Mouse (Mus musculus) heart, embryonic 16.5 days (tissue): ENCODE data around the gene Krr1. TPM values are rescaled to one million over a fixed set of nuclear protein-coding genes. Genes with fewer than 3 reads are reported as not detected.

ENCODE experiments used
- ATAC-seq: fragments of 200-750 bp; cut with Nextera tagmentation; replicated peaks from 2 replicates; pipeline ENCODE4 v1.8.0; 2017; ENCODE audit warnings: moderate number of reproducible peaks; ENCODE audit not compliant: insufficient read depth, low FRiP score; ENCODE audit errors: extremely low read depth
- H3K27ac ChIP-seq: fragments of 300-500 bp; sonication (generic); 2 replicates; pipeline ENCODE4 v1.5.1; 2014; ENCODE audit warnings: mild to moderate bottlenecking, low read length, control low read depth, moderate library complexity
- H3K27me3 ChIP-seq: fragments of 300-500 bp; sonication (generic); 2 replicates; pipeline ENCODE4 v1.6.1; 2014; ENCODE audit warnings: low read length, mixed read lengths; ENCODE audit not compliant: control insufficient read depth, insufficient read depth
- H3K36me3 ChIP-seq: fragments of 300-500 bp; sonication (generic); 2 replicates; pipeline ENCODE4 v1.6.1; 2014; ENCODE audit not compliant: control insufficient read depth, insufficient read depth
- H3K4me1 ChIP-seq: fragments of 300-500 bp; sonication (generic); 2 replicates; pipeline ENCODE4 v1.6.1; 2014; ENCODE audit warnings: low read length, mixed read lengths; ENCODE audit not compliant: control insufficient read depth, insufficient read depth
- H3K4me2 ChIP-seq: fragments of 300-500 bp; sonication (generic); 2 replicates; pipeline ENCODE4 v1.6.1; 2014; ENCODE audit warnings: low read depth, mild to moderate bottlenecking, control low read depth, low read length
- H3K4me3 ChIP-seq: fragments of 300-500 bp; sonication (generic); 2 replicates; pipeline ENCODE4 v1.5.1; 2014; ENCODE audit warnings: mild to moderate bottlenecking, control low read depth, low read length
- H3K9ac ChIP-seq: fragments of 300-500 bp; sonication (generic); 2 replicates; pipeline ENCODE4 v1.6.1; 2014; ENCODE audit warnings: low read length, control low read depth
- H3K9me3 ChIP-seq: fragments of 300-500 bp; sonication (generic); replicated peaks from 2 replicates; pipeline ENCODE4 v1.6.1; 2016; ENCODE audit warnings: low read length; ENCODE audit not compliant: control insufficient read depth
- WGBS: fragments of 180-500 bp; shearing (Covaris S2); extraction: QIAGEN DNeasy Blood & Tissue Kit; methylation state at CpG from one replicate; pipeline ENCODE4 v1.1.7; 2014; 5-methylcytosine and 5-hydroxymethylcytosine counted together
- polyA plus RNA-seq: library from polyadenylated mRNA; unstranded; fragments of >200 nt; fragmentation: Nextera tagmentation; extraction: Ambion mirVana; gene quantifications from 2 replicates; pipeline ENCODE4 v1.2.1, GENCODE M21; 2015

The Krr1 gene
- polyA plus RNA-seq = 24.5 and 29.7 TPM in 2 replicates

DNA sequence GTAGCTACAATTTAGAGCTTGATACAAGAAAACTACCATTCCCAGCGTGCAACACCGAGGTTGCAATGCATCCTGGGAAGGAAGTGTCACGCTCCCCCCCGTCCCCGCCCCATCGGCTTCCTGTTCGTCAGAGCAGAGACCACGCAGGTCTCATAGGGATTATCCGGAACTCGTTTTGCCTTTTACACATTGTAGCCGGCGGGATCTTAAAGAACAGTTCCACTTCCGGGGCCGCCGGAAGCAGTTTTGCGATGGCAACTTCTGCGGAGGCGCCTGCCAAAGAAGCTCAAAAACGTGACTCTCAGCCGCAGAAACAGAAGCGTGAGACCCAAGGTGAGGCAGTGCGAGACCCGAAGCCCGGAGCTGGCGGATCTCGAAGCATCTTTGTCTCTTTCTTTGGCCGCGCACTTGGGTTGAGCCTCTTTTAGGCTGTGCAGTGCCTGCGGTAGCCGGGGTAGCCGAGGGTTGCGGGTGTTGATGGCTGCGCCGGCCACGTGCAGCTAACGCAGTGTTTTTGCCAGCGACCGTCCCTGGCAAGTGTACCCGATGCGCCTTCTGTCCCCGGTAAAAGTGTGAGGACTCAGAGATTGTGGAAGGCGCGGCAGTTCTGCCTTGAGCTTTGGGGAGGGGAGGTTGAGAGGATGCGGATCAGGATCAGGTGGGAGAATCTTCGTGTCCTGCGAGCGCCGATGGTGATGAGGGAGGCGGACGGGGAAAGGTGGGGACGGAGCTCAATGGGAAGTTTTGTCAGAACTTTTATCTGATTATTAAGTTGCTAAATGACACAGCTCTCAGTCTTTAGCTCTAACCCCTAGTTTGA lies at the start of gene Krr1:
TSS of gene Krr1 (plus strand) at position 123 of the 820 bp plus-strand sequence.
- under 1% methylated on average over 51 of the region's 51 CpGs for WGBS
- Histone ChIP-seq H3K9me3 (no peaks in the 10 kb centered on the region), H3K9ac (peak within 1 kb of the TSS; percentile 93), H3K4me2 (peak within 1 kb of the TSS; percentile 99), H3K27me3 (no peaks in the 10 kb centered on the region), H3K36me3 (no peaks in the 10 kb centered on the region), H3K4me3 (peak within 1 kb of the TSS; percentile 99), H3K4me1 (peaks cover 9% of the 10 kb centered on the region), H3K27ac (peak within 1 kb of the TSS; percentile 80)
- ATAC-seq = peak; percentile 98

DNA sequence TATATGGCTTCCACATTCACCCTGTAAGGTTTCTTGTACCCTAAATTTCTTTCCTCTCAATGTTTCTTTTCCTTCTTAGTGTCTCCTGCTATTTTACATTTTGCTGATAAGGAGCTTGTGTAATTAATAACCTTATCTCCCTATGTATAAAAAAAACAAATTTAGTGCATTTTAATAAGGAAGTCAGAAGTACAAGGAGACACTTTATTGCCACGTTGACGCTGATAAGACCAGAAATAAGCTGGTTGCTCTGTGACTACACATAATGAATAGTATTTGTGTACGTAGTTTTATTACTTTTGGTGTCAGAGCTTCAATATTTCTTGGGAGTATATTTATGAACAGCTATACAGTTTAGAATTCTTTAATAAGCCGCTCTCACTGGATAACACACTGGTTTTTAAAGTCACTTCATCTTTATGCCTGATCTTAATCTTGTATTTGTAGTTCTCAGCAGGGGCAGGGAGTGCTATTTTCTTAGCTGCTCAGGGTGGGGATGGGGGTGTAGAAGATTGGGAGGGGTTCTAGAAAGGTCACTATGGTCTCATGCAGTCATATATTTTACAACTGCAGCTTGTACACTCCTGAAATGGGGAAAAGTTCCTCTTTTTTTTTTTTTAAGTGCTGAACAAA lies 48.8 kb upstream of the Krr1 start:
- H3K36me3 ChIP-seq = no peaks in the 10 kb centered on the region
- no peak overlapping the region for H3K27ac ChIP-seq
- H3K4me2 ChIP-seq = no peak overlapping the region
- no peaks in the 10 kb centered on the region for H3K9me3 ChIP-seq
- peaks cover 2% of the 10 kb centered on the region for H3K4me1 ChIP-seq
- 65% methylated on average over 4 of the region's 4 CpGs for WGBS
- no peaks in the 10 kb centered on the region for H3K27me3 ChIP-seq
- H3K4me3 ChIP-seq = no peak overlapping the region
- ATAC-seq = no peak
- H3K9ac ChIP-seq = no peak overlapping the region

DNA sequence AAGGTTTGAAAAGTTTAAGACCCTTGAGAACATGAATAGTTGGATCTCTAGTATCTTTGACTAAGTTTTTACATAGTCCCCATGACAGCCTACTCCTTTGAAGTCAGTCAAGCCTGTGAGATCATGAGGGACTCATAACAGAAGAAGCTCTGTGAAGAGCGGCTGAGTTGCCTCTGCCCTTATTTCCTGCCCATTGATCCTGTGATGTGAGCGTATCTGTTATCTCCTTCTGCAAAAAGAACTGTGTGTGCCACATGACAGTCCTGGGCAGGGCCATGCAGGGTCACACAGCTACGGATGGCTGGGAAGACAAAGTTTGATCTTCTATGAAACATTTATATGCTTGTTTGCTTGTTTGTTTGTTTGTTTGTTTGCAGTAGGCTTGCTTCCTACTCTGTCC lies 48.3 kb upstream of the Krr1 start:
- no peak overlapping the region for H3K9ac ChIP-seq
- H3K4me2 ChIP-seq = no peak overlapping the region
- H3K9me3 ChIP-seq = no peaks in the 10 kb centered on the region
- H3K4me1 ChIP-seq = peaks cover 7% of the 10 kb centered on the region
- H3K27ac ChIP-seq = no peak overlapping the region
- 0 out of 2 replicates have a peak, but pooled peaks have one; percentile 32 for ATAC-seq
- H3K27me3 ChIP-seq = no peaks in the 10 kb centered on the region
- no peak overlapping the region for H3K4me3 ChIP-seq
- 67% methylated on average over 3 of the region's 3 CpGs for WGBS
- no peaks in the 10 kb centered on the region for H3K36me3 ChIP-seq

DNA sequence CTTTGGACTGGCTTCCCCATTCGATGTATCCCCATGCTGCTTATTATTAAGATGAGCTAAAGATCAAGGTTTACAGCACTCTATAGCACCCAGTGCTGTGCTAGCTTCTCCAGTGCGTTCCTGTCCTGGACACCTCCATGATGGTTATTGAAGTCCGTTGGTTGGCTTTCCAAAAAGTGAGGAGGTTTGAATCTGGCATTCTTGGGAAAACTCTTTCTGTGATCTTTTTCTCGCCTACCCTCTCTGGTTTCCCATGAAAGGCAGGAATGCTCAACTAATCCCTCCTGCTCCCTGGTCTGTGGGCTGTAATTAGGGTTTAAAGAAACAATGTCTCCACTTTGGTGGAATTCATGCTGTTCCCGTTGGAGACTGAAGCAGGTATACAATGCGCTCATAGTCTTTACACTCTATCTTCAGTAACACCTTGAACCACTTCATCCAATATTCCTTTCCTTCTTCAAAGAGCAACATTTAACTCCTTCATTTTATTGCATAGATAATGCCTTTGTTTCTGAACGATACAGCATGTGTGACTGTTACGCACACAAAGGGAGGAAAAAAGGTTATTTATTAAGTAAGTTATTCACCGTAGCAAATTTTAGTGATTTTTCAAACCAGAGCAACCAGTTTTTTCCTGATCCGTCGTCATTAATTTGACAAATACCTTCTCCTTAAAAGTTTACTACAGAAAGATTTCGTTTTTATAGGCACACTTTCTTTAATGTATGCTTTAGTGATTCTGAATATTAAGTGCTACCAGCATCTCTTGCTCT lies 47.6 kb upstream of the Krr1 start:
- Histone ChIP-seq H3K9ac (no peak overlapping the region; the same call in 1 of the 2 replicates), H3K27ac (no peak overlapping the region)
- WGBS = 65% methylated on average over 12 of the region's 12 CpGs

DNA sequence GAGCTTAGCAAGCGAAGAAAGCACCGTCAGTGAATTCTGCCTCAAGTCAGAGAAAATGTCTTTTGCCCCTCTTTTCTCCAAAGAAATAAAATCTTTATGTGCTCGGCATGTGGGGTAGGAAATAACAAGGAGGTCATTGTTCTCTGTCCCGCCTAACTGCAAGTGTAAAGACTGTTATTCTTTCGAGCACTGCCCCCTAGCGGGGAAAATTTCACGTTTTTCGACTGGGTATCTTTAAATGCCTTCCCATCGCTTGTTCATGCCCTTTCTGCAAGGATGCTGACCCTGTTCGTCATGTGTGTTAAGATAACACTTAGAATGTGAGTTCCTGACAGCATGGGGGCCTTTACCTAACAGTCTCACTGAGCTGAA lies 47.0 kb upstream of the Krr1 start:
- H3K27me3 ChIP-seq = no peaks in the 10 kb centered on the region
- 5% methylated on average over 10 of the region's 10 CpGs for WGBS
- H3K9ac ChIP-seq = no peak overlapping the region; the same call in 1 of the 2 replicates
- peaks cover 7% of the 10 kb centered on the region for H3K4me1 ChIP-seq
- H3K27ac ChIP-seq = no peak overlapping the region
- peak overlapping the region; percentile 51 for H3K4me2 ChIP-seq
- no peaks in the 10 kb centered on the region for H3K36me3 ChIP-seq
- no peak for ATAC-seq
- H3K9me3 ChIP-seq = no peaks in the 10 kb centered on the region
- H3K4me3 ChIP-seq = no peak overlapping the region

More for the DNA sequence above, 47.6 kb upstream of the Krr1 start:
- Histone ChIP-seq H3K9me3 (no peaks in the 10 kb centered on the region), H3K4me3 (no peak overlapping the region), H3K4me1 (peaks cover 7% of the 10 kb centered on the region), H3K4me2 (peak overlapping the region; percentile 51), H3K27me3 (no peaks in the 10 kb centered on the region), H3K36me3 (no peaks in the 10 kb centered on the region)
- 0 out of 2 replicates have a peak, but pooled peaks have one; percentile 49 for ATAC-seq

DNA sequence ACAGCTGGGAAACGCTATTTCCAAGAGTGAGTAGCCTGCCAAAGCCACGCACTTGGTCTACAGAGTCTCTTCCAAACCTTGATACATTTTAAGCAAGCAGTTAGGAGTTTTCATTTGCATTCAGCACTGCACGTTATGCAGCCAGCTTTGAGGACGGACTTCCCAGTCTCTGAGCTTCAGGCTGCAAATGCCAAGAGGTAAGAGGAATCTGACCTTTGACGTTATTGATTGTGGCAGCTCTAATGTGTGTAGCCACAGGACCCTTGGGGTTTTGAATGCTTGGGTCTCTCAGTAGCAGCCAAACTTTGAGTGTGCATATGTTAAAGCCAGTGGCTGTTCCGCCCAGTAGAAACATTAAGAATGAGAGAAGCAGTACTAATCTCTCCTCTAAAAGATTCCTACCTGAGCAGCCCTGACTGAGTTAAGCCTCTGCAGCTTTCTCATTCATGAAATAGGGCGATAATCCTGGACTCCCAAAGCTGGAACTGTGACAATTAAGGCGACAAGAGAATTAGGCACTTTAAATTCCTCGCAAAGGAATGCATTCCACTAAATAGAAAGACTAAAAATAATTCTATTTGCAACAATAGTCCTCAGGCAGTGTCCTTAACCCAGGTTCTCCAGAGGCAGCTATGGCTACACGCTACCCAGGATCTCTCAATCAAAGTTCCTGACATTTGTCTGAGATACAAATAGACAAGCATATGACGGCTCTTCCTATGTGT lies 39.7 kb upstream of the Krr1 start:
- peak overlapping the region; percentile 33 for H3K4me2 ChIP-seq
- H3K27ac ChIP-seq = peak overlapping the region; percentile 59
- H3K4me3 ChIP-seq = no peak overlapping the region
- H3K36me3 ChIP-seq = no peaks in the 10 kb centered on the region
- no peaks in the 10 kb centered on the region for H3K27me3 ChIP-seq
- WGBS = 38% methylated on average over 11 of the region's 11 CpGs
- peak; percentile 24; the same call in 1 of the 2 replicates for ATAC-seq
- peak overlapping the region; percentile 21; the same call in 1 of the 2 replicates for H3K9ac ChIP-seq
- no peaks in the 10 kb centered on the region for H3K9me3 ChIP-seq
- peaks cover 41% of the 10 kb centered on the region for H3K4me1 ChIP-seq

DNA sequence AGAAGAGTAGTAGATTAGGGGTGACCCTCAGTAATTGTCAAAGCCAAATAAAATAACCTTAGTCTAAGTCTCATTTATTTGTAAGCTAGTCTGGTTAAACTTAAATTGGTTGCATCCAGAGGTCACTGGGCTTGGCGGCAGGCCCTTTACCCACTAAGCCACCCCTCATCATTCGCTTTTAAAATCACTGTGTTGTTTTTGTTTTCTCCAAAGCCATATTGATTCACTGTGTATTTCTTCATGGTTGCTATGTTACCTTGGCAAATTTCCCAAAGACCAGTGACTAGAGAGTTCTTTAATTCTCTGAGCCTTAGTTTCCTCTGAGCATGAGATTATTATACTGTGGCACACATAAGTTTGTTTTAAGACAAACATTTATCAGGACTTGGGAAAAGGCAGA lies 37.3 kb upstream of the Krr1 start:
- H3K27ac ChIP-seq = no peak overlapping the region; the same call in 1 of the 2 replicates

DNA sequence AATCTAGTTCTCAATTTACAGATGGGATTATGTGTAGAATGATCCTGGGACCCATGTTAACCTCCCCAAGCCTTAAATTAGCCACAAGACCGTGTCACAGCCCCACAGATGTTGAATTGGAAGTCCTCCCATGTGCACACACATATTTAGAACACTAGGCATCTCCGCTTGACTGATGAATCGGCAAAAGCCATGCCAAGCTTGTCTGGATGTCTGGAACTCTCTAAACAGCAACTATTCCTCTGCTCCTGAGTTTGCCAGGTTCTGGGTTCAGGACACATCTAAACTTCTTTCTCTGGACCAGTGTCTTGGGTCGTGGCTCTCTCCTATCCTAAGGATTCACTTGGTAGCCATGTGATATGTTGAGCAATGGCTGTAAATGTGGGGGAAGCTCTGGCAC lies 36.4 kb upstream of the Krr1 start:
- WGBS = 50% methylated on average over 4 of the region's 4 CpGs
- H3K27me3 ChIP-seq = no peaks in the 10 kb centered on the region
- ATAC-seq = no peak; the same call in 1 of the 2 replicates
- peak overlapping the region; percentile 54 for H3K4me2 ChIP-seq
- H3K4me3 ChIP-seq = no peak overlapping the region
- H3K4me1 ChIP-seq = peaks cover 37% of the 10 kb centered on the region
- no peaks in the 10 kb centered on the region for H3K9me3 ChIP-seq
- H3K9ac ChIP-seq = no peak overlapping the region
- H3K27ac ChIP-seq = peak overlapping the region; percentile 90
- no peaks in the 10 kb centered on the region for H3K36me3 ChIP-seq

More for the DNA sequence above, 37.3 kb upstream of the Krr1 start:
- Histone ChIP-seq H3K36me3 (no peaks in the 10 kb centered on the region), H3K27me3 (no peaks in the 10 kb centered on the region), H3K9ac (no peak overlapping the region), H3K9me3 (no peaks in the 10 kb centered on the region), H3K4me2 (no peak overlapping the region), H3K4me1 (peaks cover 37% of the 10 kb centered on the region), H3K4me3 (no peak overlapping the region)
- WGBS = 74% methylated on average over 2 of the region's 2 CpGs
- no peak for ATAC-seq
